Mouse (Mus musculus) embryonic facial prominence, embryonic 14.5 days (tissue): ENCODE data around the gene Mark2. TPM values are rescaled to one million over a fixed set of nuclear protein-coding genes. Genes with fewer than 3 reads are reported as not detected.

ENCODE experiments used
- ATAC-seq: fragments of 200-750 bp; cut with Nextera tagmentation; 2 replicates; pipeline ENCODE4 v1.8.0; 2017; ENCODE audit warnings: low read depth, moderate number of reproducible peaks, moderate TSS enrichment
- DNase-seq: peaks from one replicate; pipeline ENCODE4 v3.0.0-alpha.2; 2015; ENCODE audit warnings: low spot score
- H3K27ac ChIP-seq: fragments of 300-500 bp; sonication (generic); replicated peaks from 2 replicates; pipeline ENCODE4 v1.5.1; 2014; ENCODE audit warnings: low read depth, mild to moderate bottlenecking, low read length, moderate library complexity
- H3K27me3 ChIP-seq: fragments of 300-500 bp; sonication (generic); replicated peaks from 2 replicates; pipeline ENCODE4 v1.6.1; 2014; ENCODE audit warnings: low read length; ENCODE audit not compliant: control insufficient read depth, insufficient read depth
- H3K36me3 ChIP-seq: fragments of 300-500 bp; sonication (generic); 2 replicates; pipeline ENCODE4 v1.6.1; 2014; ENCODE audit warnings: low read length, mixed read lengths; ENCODE audit not compliant: control insufficient read depth, insufficient read depth
- H3K4me1 ChIP-seq: fragments of 300-500 bp; sonication (generic); 2 replicates; pipeline ENCODE4 v1.6.1; 2014; ENCODE audit warnings: antibody characterized with exemption, low read length; ENCODE audit not compliant: control insufficient read depth, insufficient read depth
- H3K4me2 ChIP-seq: fragments of 300-500 bp; sonication (generic); 2 replicates; pipeline ENCODE4 v1.6.1; 2014; ENCODE audit warnings: low read depth, mild to moderate bottlenecking, low read length, moderate library complexity, mixed read lengths
- H3K4me3 ChIP-seq: fragments of 300-500 bp; sonication (generic); 2 replicates; pipeline ENCODE4 v1.5.1; 2014; ENCODE audit warnings: low read depth, mild to moderate bottlenecking, low read length
- H3K9ac ChIP-seq: fragments of 300-500 bp; sonication (generic); 2 replicates; pipeline ENCODE4 v1.6.1; 2014; ENCODE audit warnings: low read depth, mild to moderate bottlenecking, low read length, moderate library complexity, mixed read lengths
- H3K9me3 ChIP-seq: fragments of 300-500 bp; sonication (generic); 2 replicates; pipeline ENCODE4 v1.6.1; 2016; ENCODE audit warnings: low read length; ENCODE audit not compliant: control insufficient read depth
- WGBS: fragments of 180-500 bp; shearing (Covaris S2); extraction: QIAGEN DNeasy Blood & Tissue Kit; methylation state at CpG from one replicate; pipeline ENCODE4 v1.1.7; 2014; 5-methylcytosine and 5-hydroxymethylcytosine counted together
- polyA plus RNA-seq: library from polyadenylated mRNA; unstranded; fragments of >200 nt; fragmentation: Nextera tagmentation; extraction: Ambion mirVana; gene quantifications from 2 replicates; pipeline ENCODE4 v1.2.1, GENCODE M21; 2014

Mark2 gene
- polyA plus RNA-seq: 42.0 and 42.1 TPM in 2 replicates

- peak; percentile 100 for DNase-seq
- H3K27ac ChIP-seq: peak within 1 kb of the TSS; percentile 85
- peak; percentile 96 for ATAC-seq
- H3K9me3 ChIP-seq: no peaks in the 10 kb centered on the region
- H3K9ac ChIP-seq: peak within 1 kb of the TSS; percentile 94
- H3K4me1 ChIP-seq: peaks cover 24% of the 10 kb centered on the region
- no peaks in the 10 kb centered on the region for H3K36me3 ChIP-seq
- peak within 1 kb of the TSS; percentile 96 for H3K4me3 ChIP-seq
- H3K4me2 ChIP-seq: peak within 1 kb of the TSS; percentile 81
- WGBS: 2% methylated on average over 54 of the region's 63 CpGs
- no peaks in the 10 kb centered on the region for H3K27me3 ChIP-seq
These were observed at the start of gene Mark2 for GRCm38 (mm10) chr19:7341512-7342397. Gene Mark2, minus strand, starts transcription at chr19:7341860.

- H3K27ac ChIP-seq: no peak overlapping the region
- no peak overlapping the region for H3K4me3 ChIP-seq
- no peaks in the 10 kb centered on the region for H3K27me3 ChIP-seq
- DNase-seq (no peak), ATAC-seq (no peak)
- H3K9me3 ChIP-seq: peaks cover 6% of the 10 kb centered on the region
- 75% methylated on average over 6 of the region's 6 CpGs for WGBS
- H3K4me2 ChIP-seq: no peak overlapping the region
- H3K9ac ChIP-seq: no peak overlapping the region
- H3K36me3 ChIP-seq: no peaks in the 10 kb centered on the region
- no peaks in the 10 kb centered on the region; the same call in 1 of the 2 replicates for H3K4me1 ChIP-seq
These were observed 46.8 kb upstream of the Mark2 start for GRCm38 (mm10) chr19:7388488-7388887.

- Histone ChIP-seq H3K36me3 (no peaks in the 10 kb centered on the region), H3K27ac (no peak overlapping the region), H3K9ac (no peak overlapping the region), H3K9me3 (peaks cover 6% of the 10 kb centered on the region), H3K4me3 (no peak overlapping the region), H3K27me3 (no peaks in the 10 kb centered on the region), H3K4me1 (peaks cover 6% of the 10 kb centered on the region), H3K4me2 (no peak overlapping the region)
- DNase-seq: no peak
- no peak for ATAC-seq
- 65% methylated on average over 2 of the region's 2 CpGs for WGBS
These were observed 44.4 kb upstream of the Mark2 start for GRCm38 (mm10) chr19:7386042-7386441.

GRCm38 (mm10) chr19:7382903-7383865, 41.5 kb upstream of the Mark2 start, which contains the start of gene Spindoc:
Gene Spindoc, minus strand, starts transcription at chr19:7382994.
- Histone ChIP-seq H3K4me1 (peaks cover 8% of the 10 kb centered on the region), H3K4me2 (peak within 1 kb of the TSS; percentile 85), H3K27me3 (no peaks in the 10 kb centered on the region), H3K27ac (peak within 1 kb of the TSS; percentile 92), H3K36me3 (peaks cover 11% of the 10 kb centered on the region), H3K9me3 (no peaks in the 10 kb centered on the region), H3K4me3 (peak within 1 kb of the TSS; percentile 93), H3K9ac (peak within 1 kb of the TSS; percentile 96)
- DNase-seq (peak; percentile 97), ATAC-seq (peak; percentile 98)
- under 1% methylated on average over 27 of the region's 52 CpGs for WGBS

- H3K4me3 ChIP-seq: peak overlapping the region; percentile 93
- peak overlapping the region; percentile 96 for H3K9ac ChIP-seq
- peaks cover 8% of the 10 kb centered on the region for H3K4me1 ChIP-seq
- H3K27ac ChIP-seq: peak overlapping the region; percentile 92
- 0% methylated on average over 27 of the region's 60 CpGs for WGBS
- DNase-seq (peak; percentile 83), ATAC-seq (peak; percentile 55)
- no peaks in the 10 kb centered on the region for H3K27me3 ChIP-seq
- H3K36me3 ChIP-seq: peaks cover 11% of the 10 kb centered on the region
- H3K9me3 ChIP-seq: no peaks in the 10 kb centered on the region
- peak overlapping the region; percentile 85 for H3K4me2 ChIP-seq
These were observed 40.7 kb upstream of the Mark2 start for GRCm38 (mm10) chr19:7382248-7382902.

GRCm38 (mm10) chr19:7381906-7382247, 40.2 kb upstream of the Mark2 start:
- Histone ChIP-seq H3K27me3 (no peaks in the 10 kb centered on the region), H3K9me3 (no peaks in the 10 kb centered on the region), H3K9ac (peak overlapping the region; percentile 96), H3K4me3 (peak overlapping the region; percentile 93), H3K4me1 (peaks cover 8% of the 10 kb centered on the region), H3K36me3 (peaks cover 11% of the 10 kb centered on the region), H3K27ac (peak overlapping the region; percentile 92), H3K4me2 (peak overlapping the region; percentile 85)
- WGBS: 3% methylated on average over 8 of the region's 8 CpGs
- DNase-seq (no peak), ATAC-seq (no peak)

- Histone ChIP-seq H3K4me3 (no peak overlapping the region), H3K36me3 (peaks cover 42% of the 10 kb centered on the region), H3K4me2 (no peak overlapping the region), H3K27ac (no peak overlapping the region), H3K9me3 (no peaks in the 10 kb centered on the region), H3K9ac (no peak overlapping the region), H3K27me3 (no peaks in the 10 kb centered on the region), H3K4me1 (peaks cover 8% of the 10 kb centered on the region)
- ATAC-seq (no peak), DNase-seq (no peak)
- WGBS: 77% methylated on average over 2 of the region's 2 CpGs
These were observed 36.0 kb upstream of the Mark2 start for GRCm38 (mm10) chr19:7377639-7378038.

- Histone ChIP-seq H3K36me3 (peaks cover 71% of the 10 kb centered on the region), H3K4me1 (no peaks in the 10 kb centered on the region), H3K4me3 (no peak overlapping the region), H3K27me3 (no peaks in the 10 kb centered on the region), H3K27ac (no peak overlapping the region), H3K4me2 (no peak overlapping the region), H3K9me3 (no peaks in the 10 kb centered on the region), H3K9ac (no peak overlapping the region)
- DNase-seq: no peak
- no peak for ATAC-seq
- WGBS: 98% methylated on average over 8 of the region's 8 CpGs
These were observed 32.8 kb upstream of the Mark2 start for GRCm38 (mm10) chr19:7374491-7374890.
